Mouse (Mus musculus) cerebellum, postnatal 10 days (tissue): ENCODE measurements around the gene Emilin2.
A peak's percentile ranks its signal among the peaks of the same experiment; 100 is the strongest.

ENCODE experiments used
- DNase-seq, 2 experiments: peaks; one replicate each; pipeline ENCODE4 v3.0.0; 2021; ENCODE audit warnings: mixed read lengths in 2 of 2

Emilin2 gene

DNA sequence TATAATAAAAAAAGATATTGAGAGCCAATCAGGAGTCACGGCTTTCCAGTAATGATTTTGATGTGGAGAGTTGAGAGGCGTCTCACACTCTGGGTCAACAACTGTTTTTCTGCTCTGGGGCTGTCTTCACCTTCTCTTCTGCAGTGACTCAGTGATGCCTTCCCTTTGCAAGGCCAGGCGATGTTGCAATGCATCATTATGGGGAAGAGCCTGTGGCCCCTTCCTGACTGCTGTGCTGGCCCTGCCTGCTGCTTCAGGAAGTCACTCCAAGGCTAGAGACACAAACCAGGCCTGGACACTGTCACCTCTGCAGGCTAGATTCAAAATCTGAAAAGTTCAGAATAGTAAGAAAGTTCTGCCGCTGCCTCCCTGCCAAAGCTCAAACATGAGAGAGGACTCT lies 11.9 kb downstream of the Emilin2 start:
- DNase-seq = no peak

DNA sequence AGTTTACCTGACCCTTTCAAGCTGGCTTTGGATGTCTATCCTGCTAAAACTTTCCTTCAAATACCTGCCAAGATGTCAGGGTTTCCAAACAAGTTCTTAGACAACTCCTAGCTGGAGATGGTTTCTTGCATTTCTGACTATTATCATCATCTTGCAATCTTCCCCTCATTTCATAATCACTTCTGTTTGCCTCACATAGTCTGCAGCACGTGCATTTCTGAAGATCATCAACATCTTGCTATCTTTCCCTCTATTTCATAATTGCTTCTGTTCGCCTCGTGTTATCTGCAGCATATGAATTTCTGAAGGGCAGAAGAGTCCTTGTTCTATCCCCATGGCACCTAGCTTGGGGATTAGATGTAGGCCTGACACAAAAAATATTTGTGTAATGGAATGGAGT lies 17.2 kb downstream of the Emilin2 start:
- no peak for DNase-seq

DNA sequence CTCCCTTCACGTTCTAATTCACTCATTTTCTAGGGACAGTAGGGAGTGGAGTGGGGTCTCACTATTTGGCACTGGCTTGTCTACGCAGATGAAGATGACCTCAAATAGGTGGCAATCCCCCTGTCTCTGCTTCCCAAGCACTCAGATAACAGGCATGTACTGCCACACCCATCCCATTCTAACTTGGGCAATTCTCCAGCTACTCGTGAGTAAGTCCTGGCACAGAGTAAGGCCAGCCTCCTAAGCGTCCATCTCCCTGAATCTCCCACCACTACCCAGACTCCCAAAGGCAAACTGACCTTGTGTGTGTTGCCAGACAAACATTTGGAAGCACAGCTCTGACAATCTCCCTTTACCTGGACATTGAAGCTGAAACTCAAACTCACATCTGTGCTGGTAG lies 18.9 kb downstream of the Emilin2 start:
- DNase-seq = no peak

DNA sequence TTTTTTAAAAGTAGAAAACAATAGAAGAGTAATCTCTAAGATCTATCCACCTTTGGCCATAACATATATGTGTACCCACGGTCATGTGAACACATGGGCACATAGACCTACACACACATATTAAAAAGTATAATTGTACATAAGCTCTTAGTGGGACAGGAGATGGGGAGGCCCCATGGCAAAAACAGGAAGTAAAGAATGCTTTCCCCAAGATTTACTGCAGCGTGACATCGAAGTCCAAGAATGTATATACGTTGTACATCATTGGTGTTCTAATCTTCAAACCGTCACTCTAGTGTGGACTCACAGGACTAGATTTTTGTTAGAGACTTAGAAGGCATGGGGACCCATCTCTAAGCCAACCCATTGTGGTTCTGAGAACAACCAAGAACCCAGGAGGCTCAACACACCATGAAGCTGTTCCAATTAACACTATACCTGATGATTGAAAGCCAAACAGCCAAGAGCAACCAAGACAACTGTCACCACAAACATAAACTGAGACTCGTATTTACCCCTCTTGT lies 19.8 kb downstream of the Emilin2 start:
- no peak for DNase-seq

GRCm38 (mm10) chr17:71290486-71291410 lies 21.0 kb downstream of the Emilin2 start:
- DNase-seq = no peak

- DNase-seq = no peak
Measured at GRCm38 (mm10) chr17:71289572-71290176, 22.1 kb downstream of the Emilin2 start.

- no peak for DNase-seq
Measured at GRCm38 (mm10) chr17:71288808-71289548, 22.8 kb downstream of the Emilin2 start.

GRCm38 (mm10) chr17:71288145-71288758 lies 23.5 kb downstream of the Emilin2 start:
- no peak for DNase-seq

- no peak for DNase-seq
Measured at GRCm38 (mm10) chr17:71287586-71287985, 24.2 kb downstream of the Emilin2 start.

- DNase-seq = no peak
Measured at GRCm38 (mm10) chr17:71285929-71286328, 25.8 kb downstream of the Emilin2 start.

DNA sequence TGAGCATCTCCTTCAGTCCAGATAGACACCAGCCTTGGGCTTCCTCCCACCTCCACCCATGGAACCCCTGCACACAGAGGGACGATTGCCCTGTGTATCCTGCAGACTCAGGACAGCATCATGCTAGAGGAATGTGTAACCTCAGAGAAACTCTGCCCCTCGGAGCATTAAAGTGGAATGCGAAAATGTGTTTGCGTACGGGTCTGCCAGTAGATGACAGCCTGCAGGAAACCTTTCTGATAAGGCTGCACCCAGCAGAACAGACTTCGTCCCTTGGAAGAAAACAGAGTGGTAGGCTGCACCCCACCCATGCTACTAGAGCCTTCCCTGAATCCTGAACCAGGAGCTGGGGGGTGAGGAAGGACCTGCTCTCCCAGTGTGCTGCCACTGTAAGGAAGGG lies 26.9 kb downstream of the Emilin2 start:
- no peak for DNase-seq

- peak; percentile 23 to 44 for DNase-seq
Measured at GRCm38 (mm10) chr17:71283237-71283636, 28.5 kb downstream of the Emilin2 start.

- no peak for DNase-seq
Measured at GRCm38 (mm10) chr17:71282716-71283115, 29.1 kb downstream of the Emilin2 start.

DNA sequence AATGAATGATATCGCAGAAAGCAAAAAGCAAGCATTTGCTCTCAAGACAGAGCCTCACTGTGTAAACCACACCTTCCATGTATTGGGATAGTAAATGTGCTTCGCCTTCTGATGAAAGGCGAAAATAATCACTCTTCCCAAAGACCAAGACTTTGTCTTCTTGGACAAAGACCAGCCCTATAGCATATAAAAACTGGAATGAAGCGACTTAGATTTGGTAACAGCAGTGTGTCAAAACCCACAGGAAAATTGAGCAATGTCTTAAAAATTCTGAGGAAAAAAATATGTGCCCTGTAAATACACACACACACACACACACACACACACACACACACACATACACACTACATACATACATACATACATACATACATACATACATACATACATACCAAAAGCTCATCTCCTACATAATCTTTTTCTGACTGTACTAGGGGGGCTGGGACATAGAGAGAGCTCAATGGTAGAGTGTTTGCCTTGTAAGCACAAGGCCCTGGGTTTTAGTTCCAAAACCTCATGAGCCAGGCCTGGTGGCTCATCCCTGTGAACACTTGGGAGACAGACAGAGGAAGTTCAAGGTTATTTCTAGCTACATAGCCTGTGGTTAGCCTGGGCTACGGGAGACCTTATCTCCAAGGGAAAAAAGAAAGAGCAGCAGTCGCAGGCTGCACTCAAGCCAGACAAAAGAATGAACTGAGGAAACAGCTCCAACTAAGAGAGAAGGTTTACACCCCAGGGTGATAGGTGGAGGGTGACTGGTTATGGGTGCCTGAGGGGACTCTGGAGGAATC lies 33.9 kb downstream of the Emilin2 start:
- no peak for DNase-seq

- DNase-seq = no peak
Measured at GRCm38 (mm10) chr17:71276771-71277170, 35.0 kb downstream of the Emilin2 start.

DNA sequence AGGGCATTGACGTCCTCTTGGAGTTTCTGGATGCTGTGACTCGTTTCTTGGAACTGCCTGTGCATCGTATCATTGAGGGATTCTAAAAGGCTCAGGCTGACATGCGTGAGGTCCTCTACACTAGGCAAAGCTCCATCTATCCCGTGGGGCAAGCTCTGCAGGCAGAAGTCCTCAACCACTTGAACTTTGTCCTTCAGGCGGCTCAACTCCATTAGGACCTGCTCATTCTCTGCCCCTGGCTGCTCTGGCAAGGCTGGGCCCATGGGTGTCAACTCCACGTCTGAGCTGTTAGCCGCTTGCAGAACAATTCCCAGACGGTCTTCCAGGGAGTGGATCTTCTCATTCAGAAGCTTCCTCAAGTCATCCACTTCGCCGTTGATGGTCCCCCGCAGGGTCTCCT lies 37.9 kb downstream of the Emilin2 start:
- no peak for DNase-seq

- DNase-seq = no peak
Measured at GRCm38 (mm10) chr17:71268599-71268998, 43.2 kb downstream of the Emilin2 start.

GRCm38 (mm10) chr17:71268152-71268551 lies 43.6 kb downstream of the Emilin2 start:
- no peak for DNase-seq

GRCm38 (mm10) chr17:71267374-71267773 lies 44.4 kb downstream of the Emilin2 start:
- DNase-seq = no peak

DNA sequence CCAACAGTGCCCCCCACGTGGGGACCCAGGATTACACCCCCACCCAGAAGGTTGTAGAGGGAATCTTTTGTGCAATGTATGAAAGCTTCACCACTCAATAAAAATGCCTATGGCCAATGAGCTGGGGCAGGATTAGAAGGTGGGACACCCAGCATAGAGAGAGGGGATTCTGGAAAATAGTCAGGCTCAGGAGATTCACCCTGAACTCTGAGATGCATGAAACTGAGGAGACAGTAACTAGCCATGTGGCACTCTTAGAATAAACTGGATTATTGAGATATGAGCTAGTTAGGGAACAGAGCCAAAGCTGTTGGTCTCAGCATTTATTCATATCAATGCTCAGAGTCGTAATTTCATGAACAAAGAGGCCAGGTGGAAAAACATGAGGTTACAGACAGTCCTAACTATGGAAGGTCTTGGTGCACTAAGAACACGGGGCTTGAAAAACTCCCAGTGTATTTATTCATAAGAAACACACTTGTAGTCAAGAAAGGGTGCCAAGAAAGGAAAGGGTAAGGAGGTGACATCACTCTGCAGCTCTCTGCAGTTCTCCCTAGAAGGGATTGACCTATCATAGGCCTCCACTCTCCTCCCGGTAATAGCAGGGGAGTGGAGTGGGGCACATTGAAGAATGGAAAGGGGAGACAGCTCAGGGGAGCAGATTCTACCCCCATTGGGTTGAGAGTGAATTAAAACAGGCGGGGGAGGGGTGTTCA lies 46.3 kb downstream of the Emilin2 start:
- DNase-seq = no peak

GRCm38 (mm10) chr17:71264739-71265138 lies 47.0 kb downstream of the Emilin2 start:
- DNase-seq = no peak
